8 mouse cellular contexts compared by ENCODE assay signal in the genomic region with DNA sequence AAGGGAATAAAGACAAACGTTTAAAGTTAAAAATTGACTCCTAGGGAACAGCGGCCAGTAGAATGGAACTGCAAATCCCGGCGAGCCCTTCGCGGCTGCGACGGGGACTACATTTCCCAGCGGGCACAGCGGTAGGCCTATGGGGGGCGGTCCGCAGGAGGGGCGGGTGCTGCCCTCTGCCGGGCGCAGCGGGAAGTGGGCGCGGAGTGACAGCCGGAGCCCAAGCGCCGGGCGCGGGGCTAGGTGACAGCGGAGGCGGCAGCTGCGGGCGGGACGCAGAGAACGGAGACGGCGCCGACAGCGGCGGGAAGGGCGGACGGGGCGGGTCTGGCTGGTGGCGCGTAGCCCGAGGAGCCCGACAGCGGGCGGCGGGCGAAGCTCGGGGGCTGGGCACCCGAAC. TPM values are rescaled to one million over a fixed set of nuclear protein-coding genes. Genes with fewer than 3 reads are reported as not detected.
DNase-seq lines count a peak whose midpoint lies in the region; ATAC-seq lines count a peak whose summit lies in the region.

A gene (plus strand): TSS at position 175 of the 400 bp plus-strand sequence.

- no peaks in the 10 kb centered on the region for H3K27me3 ChIP-seq in intestine, embryonic 16.5 days (replicated peaks; ENCODE audit: control insufficient read depth, insufficient read depth, low read length)

- no peaks in the 10 kb centered on the region for H3K36me3 ChIP-seq in intestine, embryonic 16.5 days (ENCODE audit: control insufficient read depth, insufficient read depth, low read length)

- DNase-seq in adrenal gland, postnatal 10 days = peak; percentile 99
- peak; percentile 94 for DNase-seq in embryo, embryonic 9.5 days (ENCODE audit: extremely low spot score)
- DNase-seq in gastrocnemius, postnatal 4 days (ENCODE audit: low spot score in 2 of 2) = peak; percentile 98 to 99
- peak; percentile 95 to 97 for DNase-seq in left cerebral cortex, postnatal 25 days (ENCODE audit: low spot score in 2 of 2)
- DNase-seq in mesoderm, embryonic 11.5 days (ENCODE audit: low read depth, low spot score) = peak; percentile 93
- DNase-seq in right cerebral cortex, postnatal 25 days = peak; percentile 96
- DNase-seq in urinary bladder, postnatal 36 days (ENCODE audit: low spot score in 2 of 2) = peak; percentile 93 to 97

- peak within 1 kb of the TSS; percentile 80 for H3K9ac ChIP-seq in intestine, embryonic 16.5 days (ENCODE audit: low read depth, low read length)

- WGBS in intestine, embryonic 16.5 days = under 1% methylated on average over 45 of the region's 47 CpGs

- H3K9me3 ChIP-seq in intestine, embryonic 16.5 days (ENCODE audit: control insufficient read depth, low read length) = no peaks in the 10 kb centered on the region

- peak within 1 kb of the TSS; percentile 94 for H3K27ac ChIP-seq in intestine, embryonic 16.5 days (ENCODE audit: low read length)

- peak; percentile 67 for ATAC-seq in intestine, embryonic 16.5 days

- H3K4me2 ChIP-seq in intestine, embryonic 16.5 days (ENCODE audit: low read depth, low read length) = peak within 1 kb of the TSS; percentile 94

- intact Hi-C loops in left cerebral cortex, postnatal 25 days (cut with DNase I) = loop anchor here (5.0 kb wide), 1 partner anchor 140 kb away; no protein-coding TSS in a partner anchor

- peak within 1 kb of the TSS; percentile 77 for H3K4me3 ChIP-seq in intestine, embryonic 16.5 days (ENCODE audit: low read length)

- peaks cover 24% of the 10 kb centered on the region for H3K4me1 ChIP-seq in intestine, embryonic 16.5 days (ENCODE audit: control insufficient read depth, insufficient read depth, low read length)

RNA-seq across cellular contexts. Expression of the gene that starts here (rescaled TPM):
- 10 to 100 TPM; 19.9 to 29.7 TPM for total RNA-seq in adrenal gland, postnatal 10 days (2021)
- total RNA-seq in gastrocnemius, postnatal 4 days (2021) = 10 to 100 TPM; 62.2 to 72.7 TPM
- 30.7 and 37.8 TPM in 2 replicates for polyA plus RNA-seq in intestine, embryonic 16.5 days (2015; fragmentation: Nextera tagmentation; extraction: Ambion mirVana)
- total RNA-seq in left cerebral cortex, postnatal 25 days (2021) = 10 to 100 TPM in 1 of 2 experiments, 1 to 10 TPM in 1; 8.2 to 11.5 TPM

Comparison
In these comparisons a context has a peak if more than half of its experiments do, and no peak if none do; other contexts are left out.
1. Peak in every context shown above with its lines: DNase-seq, ATAC-seq, H3K4me3 ChIP-seq and H3K27ac ChIP-seq.